Mouse (Mus musculus) lung, postnatal 0 days (tissue): Measurements from ENCODE around the gene Foxd1.

ENCODE experiments used
- CTCF ChIP-seq: IDR thresholded peaks from 2 replicates; pipeline ENCODE4 v1.5.1; 2016; ENCODE audit warnings: antibody characterized with exemption, mild to moderate bottlenecking
- EP300 ChIP-seq: IDR thresholded peaks from 2 replicates; pipeline ENCODE4 v1.6.1; 2016; ENCODE audit warnings: antibody characterized with exemption, mild to moderate bottlenecking, control low read depth

- TF ChIP-seq CTCF (no peak), EP300 (no peak)
These were observed 20.5 kb downstream of the Foxd1 start for GRCm38 (mm10) chr13:98374560-98374959.
